Mouse (Mus musculus) mouse trophoblast stem cell (cell line): ENCODE measurements around the gene Pdcd1lg2.
"Not testable (repeated sequence)": the region's sequence is repeated elsewhere in the genome, so short reads cannot be mapped to it uniquely, and the experiment has no call there.

Experiments used
- in situ Hi-C, 2 experiments: fragments of 300-500 bp; cut with MseI, MboI; formaldehyde crosslinking; loops; 2 replicates in 1 of 2; 3 replicates in 1 of 2; pipeline ENCODE4 v1.15.1; 2025

Gene Pdcd1lg2

GRCm38 (mm10) chr19:29379839-29380603 is 30.7 kb upstream of the Pdcd1lg2 start:
- in situ Hi-C loops, result no loop called here

- in situ Hi-C loops, result no loop called here
Observed at GRCm38 (mm10) chr19:29383368-29383767, 27.4 kb upstream of the Pdcd1lg2 start.

DNA sequence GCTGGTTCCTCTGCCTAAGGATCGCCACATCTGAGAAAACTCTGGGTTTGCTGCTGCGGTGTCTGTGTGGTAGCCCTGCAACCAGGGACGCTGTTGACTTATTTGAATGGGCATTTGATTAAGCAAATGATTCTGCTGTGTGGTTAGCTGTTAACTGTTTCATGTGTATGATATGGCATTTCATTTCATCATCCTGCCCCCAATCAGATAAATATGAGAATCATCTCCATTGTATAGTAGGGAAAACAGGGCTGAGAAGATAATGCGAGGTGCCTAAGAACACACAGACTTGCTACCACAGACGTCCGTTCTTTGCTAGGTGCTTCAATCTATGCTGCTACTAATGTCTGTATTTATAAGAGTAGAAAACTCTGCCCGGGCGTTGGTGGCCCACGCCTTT is 26.3 kb upstream of the Pdcd1lg2 start:
- in situ Hi-C loops, result no loop called here

DNA sequence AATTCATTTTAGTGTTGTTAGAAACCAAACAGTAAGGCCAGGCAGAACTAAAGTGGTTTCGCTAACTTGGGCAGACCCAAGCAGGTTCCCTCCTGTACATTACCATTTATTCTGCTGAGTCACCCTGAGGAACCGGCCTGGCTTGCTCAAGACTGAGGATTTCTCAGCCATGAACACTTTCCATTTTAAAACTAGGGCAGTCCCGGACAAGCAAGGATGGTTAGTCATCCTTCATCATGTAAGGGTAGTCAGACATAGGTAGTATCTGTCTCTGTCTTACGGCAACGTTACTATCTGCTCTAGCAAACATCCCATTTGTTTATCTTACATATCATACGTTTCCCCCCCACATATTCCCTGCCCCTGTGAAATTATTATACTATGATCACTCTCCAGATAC is 25.7 kb upstream of the Pdcd1lg2 start:
- in situ Hi-C loops, result no loop called here

DNA sequence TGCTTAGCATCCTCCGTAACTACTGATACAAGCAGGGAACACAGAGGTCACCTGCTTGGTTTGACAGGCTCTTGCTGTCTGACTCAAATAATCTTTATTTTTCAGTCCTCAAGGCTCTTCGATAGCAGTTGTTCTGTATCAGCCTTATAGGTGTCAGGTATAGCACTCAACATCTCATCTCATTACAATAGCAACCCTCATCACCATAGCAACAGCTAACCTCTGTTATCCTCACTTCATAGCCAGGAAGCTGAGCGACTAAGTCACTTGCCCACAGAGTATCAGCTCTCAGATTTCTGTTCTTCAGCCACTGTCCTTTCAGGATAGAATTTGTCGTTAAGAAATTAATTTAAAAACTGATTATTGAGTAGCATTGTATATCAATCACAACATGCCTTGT is 24.9 kb upstream of the Pdcd1lg2 start:
- in situ Hi-C loops, result no loop called here

DNA sequence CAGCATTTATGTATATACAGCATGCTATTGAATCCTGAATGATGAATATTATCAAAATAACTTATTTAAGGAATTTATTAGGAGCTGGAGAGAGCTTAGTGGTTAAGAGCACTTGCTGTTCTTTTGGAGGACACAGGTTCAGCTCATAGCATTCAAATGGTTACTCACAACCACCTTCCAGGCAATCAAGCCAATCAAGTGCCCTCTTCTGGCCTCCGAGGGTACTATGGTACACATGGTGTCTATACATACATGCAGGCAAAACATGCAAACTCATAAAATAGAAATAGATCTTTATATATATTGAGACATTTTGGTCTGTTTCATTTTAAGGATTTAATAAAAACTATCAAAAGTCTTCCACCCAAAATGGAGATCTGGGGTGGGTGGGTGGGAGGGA is 21.9 kb upstream of the Pdcd1lg2 start:
- in situ Hi-C loops, result no loop called here

- in situ Hi-C loops, result no loop called here
Observed at GRCm38 (mm10) chr19:29390483-29390882, 20.2 kb upstream of the Pdcd1lg2 start.

DNA sequence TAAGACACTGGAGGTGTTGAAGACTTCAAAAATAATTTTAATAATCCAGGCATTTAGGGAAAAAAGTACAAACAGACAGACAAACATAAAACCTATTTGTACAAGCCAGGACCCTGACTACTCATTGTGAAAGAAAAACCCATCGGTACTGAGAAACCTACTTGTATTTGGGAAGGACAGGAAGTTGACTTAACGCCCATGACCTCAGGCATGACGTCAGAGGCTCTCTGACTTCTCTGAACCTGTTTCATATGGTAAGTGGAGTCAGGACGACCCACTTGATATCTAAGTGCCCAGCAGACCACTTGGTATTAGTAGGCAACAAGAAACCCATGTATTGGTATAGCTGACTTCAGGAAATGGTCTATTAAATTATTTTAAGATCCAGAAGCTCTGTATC is 19.4 kb upstream of the Pdcd1lg2 start:
- in situ Hi-C loops, result no loop called here

- in situ Hi-C loops, result no loop called here
Observed at GRCm38 (mm10) chr19:29393333-29393732, 17.4 kb upstream of the Pdcd1lg2 start.

- in situ Hi-C loops, result no loop called here
Observed at GRCm38 (mm10) chr19:29394721-29395120, 16.0 kb upstream of the Pdcd1lg2 start.

DNA sequence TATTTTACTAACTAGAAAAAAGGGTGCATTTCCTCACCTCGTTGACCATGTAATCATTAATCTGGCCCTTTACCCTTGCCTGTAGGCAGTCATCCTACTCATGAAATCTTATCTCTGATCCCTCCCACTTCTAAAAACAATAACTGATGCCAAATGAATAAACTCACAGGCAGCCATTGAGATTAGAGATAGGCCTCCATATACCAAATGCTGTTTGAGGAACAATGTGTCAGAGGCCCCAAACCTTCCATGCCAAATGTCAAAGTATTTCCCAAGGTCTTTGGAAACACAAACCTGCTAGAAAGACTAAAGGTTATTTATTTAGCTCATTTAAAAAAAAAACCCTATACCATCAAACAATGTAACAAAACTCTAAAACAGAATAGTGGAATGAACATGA is 14.4 kb upstream of the Pdcd1lg2 start:
- in situ Hi-C loops, result no loop called here

- in situ Hi-C loops, result no loop called here
Observed at GRCm38 (mm10) chr19:29399786-29400185, 10.9 kb upstream of the Pdcd1lg2 start.

GRCm38 (mm10) chr19:29400466-29400865 is 10.3 kb upstream of the Pdcd1lg2 start:
- in situ Hi-C loops, result no loop called here

DNA sequence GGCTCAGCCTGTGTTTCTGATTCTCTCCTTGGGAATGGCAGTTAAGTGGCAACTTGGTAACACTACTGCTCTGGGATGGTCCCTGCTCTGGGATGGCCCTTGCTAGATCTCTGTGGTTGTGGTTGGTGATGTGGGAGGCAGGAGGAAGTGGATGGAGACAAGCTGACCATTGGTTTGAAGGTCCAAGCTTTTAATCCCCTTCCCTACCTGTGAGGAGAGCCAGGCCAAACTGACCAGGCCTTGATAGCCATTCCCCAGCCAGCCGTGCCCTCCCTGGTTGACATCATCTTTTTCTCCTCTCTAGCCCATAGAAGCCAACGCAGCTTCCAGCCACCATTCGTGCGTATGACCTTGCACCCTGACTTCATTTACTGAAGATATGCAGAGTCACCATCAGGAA is 8.1 kb upstream of the Pdcd1lg2 start:
- in situ Hi-C loops, result no loop called here

DNA sequence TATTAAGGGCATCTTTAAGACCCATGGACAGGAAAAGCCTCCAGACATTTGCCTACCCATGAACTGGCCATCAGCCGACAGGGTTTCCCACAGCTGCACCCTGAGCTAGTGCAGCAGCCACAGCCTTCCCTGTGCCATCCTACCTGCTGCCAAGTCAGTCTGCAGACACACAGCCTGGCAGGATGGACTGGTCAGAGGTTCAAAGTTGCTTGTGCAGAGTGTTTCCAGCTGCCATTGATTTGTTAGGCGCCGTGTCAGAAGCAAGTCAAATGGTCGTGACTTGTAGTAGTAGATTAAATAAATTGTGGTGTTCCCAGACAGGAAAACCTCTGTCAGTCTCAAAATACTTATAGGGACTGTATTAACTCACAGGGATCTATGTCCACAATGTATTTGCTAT is 7.5 kb upstream of the Pdcd1lg2 start:
- in situ Hi-C loops, result no loop called here

- in situ Hi-C loops, result no loop called here
Observed at GRCm38 (mm10) chr19:29405388-29405787, 5.3 kb upstream of the Pdcd1lg2 start.

- in situ Hi-C loops, result no loop called here
Observed at GRCm38 (mm10) chr19:29406042-29407017, 4.4 kb upstream of the Pdcd1lg2 start.

- in situ Hi-C loops, result no loop called here
Observed at GRCm38 (mm10) chr19:29412476-29413420, 2.0 kb downstream of the Pdcd1lg2 start.

- in situ Hi-C loops, result no loop called here
Observed at GRCm38 (mm10) chr19:29414513-29414912, 3.8 kb downstream of the Pdcd1lg2 start.

GRCm38 (mm10) chr19:29414917-29415316 is 4.2 kb downstream of the Pdcd1lg2 start:
- in situ Hi-C loops, result not testable (repeated sequence)

DNA sequence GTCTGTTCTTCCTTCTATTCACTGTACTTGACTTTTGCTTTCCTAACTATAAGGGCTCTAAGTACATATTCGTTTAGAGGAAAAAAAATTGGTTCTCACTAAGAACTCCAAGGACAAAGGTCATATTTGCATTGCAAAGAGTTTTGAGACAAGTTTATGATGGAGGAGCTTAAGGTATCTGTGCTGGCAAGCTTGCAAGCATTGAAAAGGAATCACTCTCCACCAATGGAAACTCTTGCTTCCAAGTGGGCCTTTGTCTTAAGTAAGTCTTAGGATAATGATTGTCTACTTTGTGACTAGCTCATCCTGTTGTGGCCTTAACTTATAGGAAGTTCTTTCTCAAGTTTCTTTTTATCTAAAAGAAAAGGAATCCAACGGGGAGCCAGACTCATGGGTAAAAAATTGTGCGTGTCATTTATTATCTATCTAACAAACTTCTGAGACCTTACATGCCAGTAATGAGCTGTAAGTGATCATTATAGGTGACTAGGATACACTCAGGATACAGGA is 5.7 kb downstream of the Pdcd1lg2 start:
- in situ Hi-C loops, result no loop called here
